Mouse (Mus musculus): Measurements from ENCODE around the gene Mpi.

The Mpi gene

DNA sequence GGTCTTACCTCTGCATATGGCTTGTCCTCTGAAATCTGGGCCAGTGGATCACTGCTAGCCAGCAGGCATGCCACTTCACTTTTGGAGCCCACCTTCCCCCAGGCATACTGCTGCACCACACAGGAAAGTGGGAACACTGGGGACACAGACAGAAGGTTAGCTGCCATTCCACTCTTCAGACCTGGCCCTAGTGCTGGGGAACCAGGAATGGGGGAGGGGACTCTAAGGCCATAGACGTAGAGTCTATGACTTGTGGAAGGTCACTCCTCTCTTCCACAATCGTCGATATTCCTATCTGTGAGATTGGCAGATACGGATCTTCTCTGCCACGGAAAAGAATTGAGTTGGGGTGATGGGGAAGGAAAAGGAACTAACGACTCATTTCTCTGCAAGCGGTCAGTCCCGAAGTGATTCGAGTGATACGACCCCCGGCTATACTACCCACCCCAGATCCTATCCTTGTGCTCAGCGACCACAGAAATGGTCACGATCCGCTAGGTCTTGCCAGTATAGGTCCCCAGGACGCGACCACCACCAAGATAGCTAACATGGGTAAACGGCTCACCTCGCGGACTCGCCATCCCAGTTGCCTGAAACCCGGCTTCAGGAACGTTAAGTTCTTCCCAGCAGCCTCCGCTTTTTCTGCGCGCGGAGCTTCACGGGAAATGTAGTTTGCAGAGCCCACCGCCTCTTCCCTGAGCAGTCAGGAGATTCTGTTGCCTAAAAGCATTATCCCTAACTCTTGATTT lies at the start of gene Mpi:
Mpi (minus strand) TSS at position 625 of the 749 bp plus-strand sequence.
- DNase-seq: peak; percentile 83 to 84

DNA sequence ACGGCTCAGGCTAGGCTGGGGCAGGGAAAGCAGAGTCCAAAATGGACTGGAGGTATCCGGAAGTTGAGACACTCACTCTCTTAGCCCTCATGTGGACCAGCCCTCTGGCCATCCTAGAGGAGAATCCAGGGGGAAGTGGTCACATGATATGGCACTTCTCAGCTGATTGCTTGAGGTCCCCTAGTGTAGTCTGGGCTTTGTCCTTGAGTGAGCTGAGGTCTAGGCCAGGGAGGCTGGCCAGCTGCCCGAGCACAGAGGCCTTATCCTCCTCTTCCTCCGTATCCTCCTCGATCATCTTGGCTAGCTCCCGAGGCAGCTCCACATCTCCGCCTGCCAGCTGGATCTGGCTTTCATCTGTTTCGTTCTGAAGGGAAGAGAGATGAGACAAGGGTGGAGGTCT lies 49.5 kb upstream of the Mpi start:
- DNase-seq: no peak

DNA sequence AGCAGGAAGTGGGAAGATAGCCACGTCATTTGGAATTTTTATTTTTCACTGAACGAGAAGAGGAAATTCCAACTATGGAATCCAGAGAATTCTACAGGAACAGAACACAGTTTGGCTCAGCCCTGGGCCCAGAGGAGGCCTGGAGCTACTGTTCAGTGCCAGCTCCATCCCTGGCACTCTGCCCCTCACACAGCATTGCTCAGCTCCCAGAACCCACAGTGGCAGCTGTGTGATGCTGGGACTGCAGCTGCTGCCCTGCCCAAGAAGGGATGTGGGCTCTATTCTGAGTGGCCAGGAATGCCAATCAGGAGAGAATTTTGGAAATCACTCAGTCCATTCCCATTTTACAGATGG lies 48.8 kb upstream of the Mpi start:
- peak in 1 of 2 experiments; percentile 35 for DNase-seq

DNA sequence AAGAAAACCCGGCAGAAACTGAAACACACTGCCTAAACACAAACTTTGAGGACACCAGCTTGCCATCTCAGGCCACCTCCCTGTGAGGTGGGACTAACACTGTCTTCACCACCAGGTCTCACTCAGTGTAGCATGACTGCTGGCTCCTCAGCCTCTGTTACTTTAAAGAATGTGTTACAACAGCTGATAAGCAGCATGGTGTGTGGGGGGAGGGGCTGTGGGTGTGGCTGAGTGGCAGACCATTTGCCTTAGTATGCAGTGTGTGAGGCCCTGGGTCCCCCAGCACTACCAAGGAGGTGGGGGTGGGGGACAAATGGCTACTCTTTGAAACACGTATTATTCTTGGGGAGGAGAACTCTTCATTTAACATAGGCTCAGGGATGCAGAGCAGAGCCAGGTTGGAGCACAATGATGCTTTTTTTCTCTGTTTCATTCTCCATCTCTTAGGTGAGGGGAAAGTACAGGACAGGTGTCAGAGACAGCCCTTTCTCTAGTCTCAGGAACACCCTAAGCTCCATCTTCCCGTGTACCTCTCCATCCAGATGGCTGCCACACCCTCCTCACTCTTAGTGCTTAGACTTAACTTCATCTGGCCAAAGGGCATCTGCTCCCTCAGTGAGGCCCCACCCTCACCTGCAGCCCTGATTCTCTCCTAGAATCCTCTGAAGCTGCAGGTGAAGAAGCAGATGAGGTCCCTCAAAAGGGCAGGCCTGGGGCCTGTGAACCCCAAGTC lies 48.2 kb upstream of the Mpi start:
- peak; percentile 68 to 74 for DNase-seq

DNA sequence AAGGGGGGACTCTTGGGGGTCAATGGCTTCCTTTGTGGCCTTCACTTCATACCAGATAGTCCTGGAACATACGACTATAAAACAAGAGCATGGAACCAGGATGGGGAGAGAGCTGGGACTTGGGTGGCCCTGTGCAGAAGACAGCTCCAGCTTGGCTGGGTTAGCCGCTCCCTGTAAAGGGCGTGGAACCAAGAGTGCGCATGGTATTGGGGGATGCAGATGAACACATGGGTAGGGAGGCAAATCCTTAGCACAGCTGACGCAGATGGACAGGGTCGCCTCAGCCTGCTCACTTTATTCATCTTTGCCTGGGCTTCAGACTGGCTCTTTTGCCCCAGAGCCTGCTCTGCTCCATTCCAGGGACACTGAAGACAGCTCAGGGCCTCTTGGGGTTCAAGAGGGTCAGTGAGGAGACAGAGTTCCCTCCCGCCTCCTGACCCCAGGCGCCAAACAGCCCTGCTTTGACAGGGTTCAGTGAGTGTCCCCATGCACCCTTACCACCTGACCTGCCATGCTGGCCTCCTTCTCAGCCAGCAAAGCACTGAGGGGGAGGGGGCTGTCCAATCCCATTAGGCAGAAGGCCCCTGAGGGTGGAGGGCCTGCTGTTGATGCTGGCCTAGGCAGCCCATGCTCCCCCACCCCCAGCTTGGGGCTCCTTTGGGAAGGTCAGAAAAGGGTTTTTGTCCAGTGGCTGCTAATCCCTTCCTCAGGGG lies 46.4 kb upstream of the Mpi start:
- peak in 1 of 2 experiments; percentile 31 for DNase-seq

DNA sequence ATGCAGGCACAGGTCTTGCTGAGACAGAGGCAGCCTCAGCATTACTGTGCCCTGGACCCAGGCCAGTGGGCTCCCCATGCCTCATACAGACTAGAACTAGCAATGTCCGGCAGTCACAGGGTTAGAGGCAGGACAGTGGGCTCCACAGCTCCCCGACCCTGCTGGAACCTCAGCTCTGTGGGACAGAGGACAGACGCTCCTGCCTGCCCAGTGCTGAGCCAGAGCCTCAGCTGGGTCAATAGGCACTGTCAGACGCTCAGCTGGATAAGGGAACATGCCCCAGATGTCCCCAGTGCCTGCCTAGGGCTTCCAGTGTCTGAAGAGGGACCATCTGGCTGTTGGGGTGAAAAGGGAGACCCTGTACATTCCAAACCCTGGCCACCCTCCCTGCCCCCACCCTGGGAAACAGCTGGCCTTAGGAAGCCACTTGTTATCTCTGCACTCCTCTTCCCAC lies 45.4 kb upstream of the Mpi start:
- DNase-seq: peak in 1 of 2 experiments; percentile 40

DNA sequence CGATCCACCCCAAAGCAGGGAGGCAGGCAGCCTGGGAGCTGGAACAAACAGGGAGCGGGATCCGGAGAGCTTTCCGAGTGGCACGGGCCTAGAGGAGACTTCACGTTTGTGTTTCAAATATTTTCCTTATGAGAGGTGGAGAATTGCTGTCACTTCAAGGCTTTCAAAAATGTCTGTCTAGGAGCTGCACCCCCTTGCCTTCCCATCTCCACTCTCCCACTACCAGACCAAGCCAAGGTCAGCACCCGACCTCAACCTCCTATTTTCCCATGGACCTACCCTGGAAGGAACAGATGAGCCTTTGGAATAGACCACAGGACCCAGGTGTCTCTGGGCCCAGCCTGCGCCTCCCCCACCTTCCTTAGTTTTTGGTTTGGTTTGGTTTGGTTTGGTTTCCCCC lies 44.7 kb upstream of the Mpi start:
- no peak for DNase-seq

DNA sequence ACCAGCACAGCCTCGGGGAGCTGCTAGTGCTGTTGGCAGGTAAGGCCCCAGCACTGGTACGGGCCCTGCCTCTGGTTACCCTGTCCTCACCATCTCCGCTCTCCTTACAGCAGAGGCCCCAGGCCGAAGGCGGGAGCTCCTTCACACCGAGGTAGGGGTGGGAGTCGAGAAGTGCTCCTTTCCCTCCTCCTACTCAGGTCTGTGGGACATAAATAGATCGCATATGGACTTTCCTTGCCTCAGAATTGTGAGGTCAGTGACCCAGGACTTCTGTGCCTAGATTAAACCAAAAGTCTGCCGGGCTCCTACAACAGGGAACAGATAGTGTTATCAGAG lies 41.6 kb upstream of the Mpi start:
- no peak for DNase-seq

DNA sequence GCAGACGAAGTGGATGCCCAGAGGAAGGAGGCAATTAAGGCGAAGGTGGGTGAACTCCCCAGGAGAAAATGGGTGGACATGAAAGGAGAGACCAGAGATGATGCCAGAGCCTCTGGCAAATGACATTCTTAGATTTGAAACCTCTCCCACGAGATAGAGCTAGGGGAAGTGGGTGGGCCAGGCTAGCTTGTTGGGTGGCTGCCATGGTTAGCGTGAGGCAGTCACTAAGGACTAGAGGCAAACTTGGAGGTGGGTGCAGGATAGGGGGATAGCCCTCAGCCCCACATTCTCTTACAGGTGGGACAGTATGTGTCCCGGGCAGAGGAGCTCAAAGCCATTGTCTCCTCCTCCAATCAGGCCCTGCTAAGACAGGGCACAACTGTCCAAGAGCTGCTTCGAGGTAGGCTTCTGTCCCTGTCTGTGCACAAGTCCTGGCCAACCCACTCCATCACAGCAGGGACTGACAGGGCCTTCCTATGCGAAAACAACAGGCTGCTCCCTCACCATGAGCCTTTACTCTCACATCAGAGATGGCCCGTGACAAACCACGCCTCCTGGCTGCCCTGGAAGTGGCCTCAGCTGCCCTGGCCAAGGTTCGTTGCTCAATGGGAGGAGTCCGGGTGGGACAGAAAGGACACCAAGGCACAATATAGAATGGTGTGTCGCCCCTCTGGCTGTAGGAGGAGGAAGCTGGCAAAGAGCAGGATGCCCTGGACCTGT lies 41.1 kb upstream of the Mpi start:
- DNase-seq: peak; percentile 57 to 73

DNA sequence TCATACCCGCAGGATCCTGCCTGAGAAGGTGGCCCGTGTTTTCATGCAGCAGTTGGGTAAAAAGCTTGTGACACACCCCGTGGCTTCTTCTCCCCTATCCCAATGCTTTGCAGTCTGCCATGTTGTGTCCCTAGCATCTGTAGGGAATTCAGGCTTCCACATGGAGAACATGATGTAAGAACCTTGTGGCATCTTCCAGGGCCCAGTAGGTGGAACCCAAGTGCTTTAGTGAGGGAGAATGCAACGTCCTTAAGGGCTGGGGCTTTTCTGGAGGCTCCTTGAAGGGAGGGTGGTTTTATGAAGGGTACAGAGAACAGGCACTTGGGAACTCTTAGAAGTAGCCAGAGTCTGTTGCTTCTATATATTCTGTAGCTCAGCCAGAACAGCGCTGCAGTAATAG lies 38.2 kb upstream of the Mpi start:
- DNase-seq: no peak

DNA sequence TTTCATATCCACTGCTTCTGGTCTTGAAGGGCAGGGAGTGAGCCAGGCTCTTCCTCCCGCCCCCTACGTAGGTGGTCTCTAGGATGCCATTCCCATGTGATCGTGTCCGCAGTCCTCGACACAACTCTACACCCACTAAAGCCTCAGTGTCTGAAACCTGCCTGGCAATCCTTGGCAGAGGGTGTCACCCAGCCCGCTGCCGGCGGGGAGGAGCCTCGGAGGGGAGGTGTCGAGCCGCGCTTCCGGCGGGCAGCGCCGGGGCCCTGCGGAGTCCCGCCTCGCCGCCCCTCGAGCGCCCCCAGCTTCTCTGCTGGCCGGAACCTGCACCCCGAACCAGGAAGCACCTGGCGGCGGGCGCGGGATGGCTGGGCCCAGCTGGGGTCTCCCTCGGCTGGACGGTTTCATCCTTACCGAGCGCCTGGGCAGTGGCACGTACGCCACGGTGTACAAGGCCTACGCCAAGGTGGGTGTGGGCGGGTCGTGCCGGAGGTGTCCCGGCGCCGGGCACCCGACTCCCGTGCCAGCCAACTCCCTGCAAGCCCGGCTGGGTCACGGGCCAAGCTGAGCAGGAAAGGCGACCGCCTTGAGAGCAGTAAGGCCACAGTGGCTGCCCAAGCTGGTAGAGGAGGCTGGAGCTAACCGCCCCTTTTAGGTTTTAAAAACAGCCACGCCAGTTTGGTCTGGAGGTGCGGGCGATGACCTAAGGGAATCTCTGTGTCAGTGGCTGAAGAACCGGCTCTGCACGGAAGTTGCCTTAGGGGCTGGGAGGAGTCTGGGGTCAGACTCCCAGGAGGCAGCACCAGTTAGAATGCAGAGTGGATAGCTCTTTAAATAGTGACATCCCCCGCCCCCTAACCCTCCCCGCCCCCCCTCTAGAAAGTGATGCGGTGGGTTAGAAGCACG lies 36.9 kb upstream of the Mpi start, which contains the start of gene Ulk3:
Ulk3 (plus strand) TSS at position 229 of the 903 bp plus-strand sequence.
- DNase-seq: peak; percentile 84 to 90

DNA sequence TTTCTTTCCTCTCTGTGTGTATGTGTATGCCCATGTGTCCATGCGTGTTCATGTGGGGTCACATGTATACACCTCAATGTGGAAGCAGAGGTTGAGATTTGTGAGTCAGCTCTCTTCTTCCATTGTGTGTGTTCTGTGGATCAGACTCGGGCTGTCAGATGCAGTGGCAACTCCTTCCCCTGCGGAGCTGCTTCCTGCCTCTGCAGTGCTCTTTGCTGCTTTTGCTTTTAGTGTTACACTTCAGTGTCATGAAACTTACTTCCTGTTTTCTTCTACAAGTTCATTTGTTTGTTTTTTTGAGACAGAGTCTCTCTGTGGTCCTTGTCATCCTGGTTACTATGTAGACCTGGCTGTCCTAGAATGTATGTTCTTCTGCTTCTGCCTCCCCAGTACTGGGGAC lies 32.4 kb upstream of the Mpi start:
- no peak for DNase-seq

DNA sequence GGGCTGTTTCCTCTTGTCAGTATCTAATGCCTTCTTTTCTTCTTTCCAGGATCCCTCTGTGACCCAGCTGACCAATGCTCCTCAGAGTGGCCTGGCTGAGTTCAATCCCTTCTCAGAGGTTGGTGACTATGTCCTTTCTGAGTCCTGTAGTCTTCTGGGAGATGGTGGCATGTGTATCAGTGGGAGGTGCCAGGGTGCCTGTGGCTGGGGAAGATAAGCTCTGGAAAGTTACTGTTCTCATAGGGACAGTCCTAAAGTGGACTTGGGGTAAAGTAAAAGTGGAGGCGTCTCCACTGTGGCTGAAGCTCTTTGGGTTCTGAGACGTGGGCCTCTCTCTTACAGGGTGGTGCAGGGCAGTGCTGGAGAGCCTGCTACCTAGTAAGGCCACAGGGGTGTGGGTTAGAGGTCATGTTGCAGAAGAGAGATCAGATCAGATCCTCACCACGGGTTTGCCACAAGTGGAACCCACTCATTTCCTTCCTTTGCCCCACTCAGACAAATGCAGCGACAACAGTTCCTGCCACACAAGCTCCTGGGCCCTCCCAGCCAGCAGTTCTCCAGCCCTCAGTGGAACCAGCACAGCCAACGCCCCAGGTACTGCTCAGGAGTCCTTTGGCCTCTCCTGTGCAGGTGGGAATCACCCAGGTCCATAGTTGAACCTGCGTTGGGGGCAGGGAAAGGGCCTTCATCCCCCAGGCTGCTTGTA lies 24.7 kb upstream of the Mpi start:
- DNase-seq: no peak

DNA sequence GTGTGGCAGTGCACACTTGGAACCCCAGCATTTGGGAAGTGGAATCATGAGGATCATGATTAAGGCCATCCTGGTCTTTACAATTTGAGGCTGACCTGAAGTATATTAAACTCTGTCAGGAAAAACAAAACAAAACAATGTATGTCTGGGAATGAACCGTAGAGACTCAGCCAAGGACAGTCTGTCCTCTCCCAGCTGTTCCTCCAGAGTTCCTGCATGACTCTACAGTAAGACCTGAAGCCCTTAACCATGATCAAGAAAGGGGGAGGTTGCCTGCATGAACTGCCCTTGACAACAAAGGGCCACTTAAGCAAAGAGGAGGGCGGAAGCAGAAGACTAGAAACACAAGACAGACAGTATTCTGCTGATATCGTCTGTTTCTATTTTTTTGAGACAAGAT lies 23.0 kb upstream of the Mpi start:
- DNase-seq: no peak

DNA sequence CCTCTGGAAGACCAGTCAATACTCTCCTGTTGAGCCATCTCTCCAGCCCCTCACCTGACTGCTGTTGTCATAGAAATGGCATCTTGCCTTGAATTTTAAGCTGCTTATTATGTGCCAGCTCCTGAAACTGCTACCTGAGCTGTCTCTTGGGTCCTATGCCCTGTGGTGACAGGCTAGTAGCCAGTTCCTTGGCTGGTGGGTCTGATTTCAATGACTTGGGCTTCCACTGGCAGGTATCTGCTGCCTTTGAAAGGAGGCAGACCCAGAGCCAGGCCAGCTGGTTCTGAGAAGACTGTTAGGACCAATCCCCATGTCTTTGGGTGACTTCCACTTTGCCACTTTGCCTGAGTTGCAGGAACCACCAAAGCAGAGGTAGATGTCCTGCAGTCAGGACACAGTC lies 21.8 kb upstream of the Mpi start:
- DNase-seq: no peak

DNA sequence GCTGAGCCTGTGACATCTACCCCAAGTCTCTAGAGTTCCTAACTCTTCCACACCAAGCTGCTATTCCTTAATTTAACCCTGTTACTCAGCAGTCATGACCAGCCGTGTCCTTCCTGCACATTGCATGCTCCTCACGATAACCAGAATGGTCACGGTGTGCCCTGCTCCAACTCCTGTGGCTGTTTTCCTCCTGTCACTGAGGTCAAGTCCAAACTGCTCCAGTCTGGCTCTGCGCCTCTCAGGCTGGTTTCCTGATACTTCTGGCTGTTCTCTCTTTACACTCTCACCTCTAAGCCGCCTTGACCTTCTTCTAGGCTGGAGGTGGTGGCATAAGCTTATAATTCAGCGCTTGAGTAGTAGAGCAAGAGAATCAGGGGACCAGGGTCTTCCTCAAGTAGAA lies 15.9 kb upstream of the Mpi start:
- DNase-seq: no peak

DNA sequence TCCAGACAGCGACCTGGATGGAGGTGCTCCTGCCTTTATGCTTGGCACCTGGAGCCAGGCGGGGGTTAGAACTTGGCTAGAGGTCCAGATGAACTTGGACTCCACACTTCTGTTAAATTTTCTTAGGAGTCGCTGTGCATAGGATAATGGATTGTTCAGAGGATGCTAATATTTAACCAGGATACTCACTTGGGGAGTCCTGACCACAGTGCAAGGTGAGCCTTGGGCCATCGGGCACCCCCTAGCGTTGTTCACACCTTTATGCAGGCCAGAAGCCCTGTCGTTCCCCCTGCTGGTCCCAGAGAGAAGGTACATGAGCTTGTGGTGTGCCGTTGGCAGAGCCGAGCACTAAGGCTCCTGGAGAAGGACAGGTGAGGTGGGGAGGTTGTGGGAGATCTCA lies 14.3 kb upstream of the Mpi start:
- DNase-seq: peak; percentile 58 to 77

DNA sequence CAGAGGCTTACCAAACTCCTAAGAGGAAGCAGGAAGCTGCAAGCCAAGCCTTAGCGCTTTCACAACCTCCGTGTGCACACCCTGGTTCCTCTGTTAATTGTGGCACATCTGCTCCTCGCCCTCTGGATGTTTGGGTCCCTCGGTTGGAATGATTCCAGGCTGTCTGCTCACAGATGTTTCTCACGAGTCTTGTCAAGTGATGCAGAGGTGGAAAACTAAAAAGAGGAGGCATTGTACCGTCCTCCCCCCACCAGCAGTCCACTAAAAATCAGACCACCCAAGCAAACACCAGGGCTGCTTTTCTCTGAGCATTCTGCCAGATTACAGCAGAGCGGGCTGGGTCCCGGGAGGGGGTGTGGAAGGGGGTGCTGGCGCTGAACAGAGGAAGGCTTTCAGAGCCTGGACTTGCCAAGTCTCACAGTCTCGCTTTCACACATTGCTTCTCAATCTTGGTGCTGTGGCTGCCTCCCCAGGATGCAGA lies 13.2 kb upstream of the Mpi start:
- DNase-seq: peak; percentile 39 to 55

DNA sequence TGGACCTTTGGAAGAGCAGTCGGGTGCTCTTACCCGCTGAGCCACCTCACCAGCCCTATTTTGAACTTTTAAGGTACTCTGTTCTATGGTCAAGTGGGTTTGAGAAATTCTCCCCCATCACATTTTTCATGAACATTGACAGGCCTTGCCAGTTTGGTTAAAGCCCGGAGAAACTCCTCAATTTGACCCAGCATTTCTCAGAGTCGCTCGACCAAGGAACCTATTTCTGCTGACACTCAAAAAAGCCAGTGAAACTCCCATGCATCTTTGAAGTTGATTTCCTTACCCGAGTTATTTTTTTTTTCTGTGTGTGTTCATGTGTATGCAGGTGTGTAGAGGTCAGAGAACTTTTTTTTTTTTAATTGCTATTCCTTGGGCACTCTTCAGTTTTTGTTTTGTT lies 12.0 kb upstream of the Mpi start:
- no peak for DNase-seq

DNA sequence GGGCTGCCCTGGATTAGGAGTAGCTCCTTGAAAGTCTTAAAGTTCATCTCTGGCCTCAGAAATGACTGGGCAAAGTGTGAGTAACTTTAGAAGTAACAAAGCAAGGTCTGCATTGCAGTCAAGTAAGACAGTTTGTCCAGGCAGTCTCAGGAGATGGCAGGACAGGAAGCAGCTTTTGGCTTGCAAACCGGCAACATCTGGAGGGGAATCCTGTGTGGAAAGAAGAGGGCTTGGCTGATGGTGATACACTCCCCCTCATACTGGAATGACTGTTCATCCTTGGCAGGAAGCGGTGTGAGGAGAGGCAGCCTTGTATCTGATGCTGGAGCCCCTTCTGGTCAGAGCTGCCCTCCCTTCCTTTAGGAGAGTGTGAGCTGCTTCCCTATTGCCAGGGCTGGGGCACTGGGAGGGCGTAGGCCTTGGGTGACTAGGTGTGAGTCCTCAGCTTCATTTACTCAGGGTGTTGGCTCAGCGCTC lies 10.4 kb upstream of the Mpi start:
- peak; percentile 57 to 71 for DNase-seq

DNA sequence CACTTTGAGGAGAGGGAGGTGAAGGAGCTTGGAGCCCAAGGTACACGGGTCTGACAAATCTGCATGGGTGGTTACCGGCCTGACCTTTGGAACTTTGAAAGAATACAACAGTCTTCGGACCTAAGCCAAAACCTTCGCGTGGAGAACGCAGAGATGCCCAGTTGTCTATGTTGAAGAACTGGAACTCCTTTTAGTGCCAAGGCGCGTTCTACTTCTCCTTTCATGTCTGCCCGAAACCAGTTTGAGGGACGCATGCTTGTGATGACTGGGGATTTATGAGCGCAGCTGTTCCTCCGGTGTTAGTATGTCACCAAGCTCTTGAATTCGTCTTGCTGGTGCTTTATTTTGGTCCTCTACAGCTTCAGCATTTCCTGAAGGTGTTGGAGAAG lies 9.1 kb upstream of the Mpi start:
- DNase-seq: no peak
